Mouse (Mus musculus): Measurements from ENCODE around the gene Hoxa10. TPM values are rescaled to one million over a fixed set of nuclear protein-coding genes. Genes with fewer than 3 reads are reported as not detected.

The Hoxa10 gene
- polyA plus RNA-seq, 1 experiment from 2014 or later = not detected

DNA sequence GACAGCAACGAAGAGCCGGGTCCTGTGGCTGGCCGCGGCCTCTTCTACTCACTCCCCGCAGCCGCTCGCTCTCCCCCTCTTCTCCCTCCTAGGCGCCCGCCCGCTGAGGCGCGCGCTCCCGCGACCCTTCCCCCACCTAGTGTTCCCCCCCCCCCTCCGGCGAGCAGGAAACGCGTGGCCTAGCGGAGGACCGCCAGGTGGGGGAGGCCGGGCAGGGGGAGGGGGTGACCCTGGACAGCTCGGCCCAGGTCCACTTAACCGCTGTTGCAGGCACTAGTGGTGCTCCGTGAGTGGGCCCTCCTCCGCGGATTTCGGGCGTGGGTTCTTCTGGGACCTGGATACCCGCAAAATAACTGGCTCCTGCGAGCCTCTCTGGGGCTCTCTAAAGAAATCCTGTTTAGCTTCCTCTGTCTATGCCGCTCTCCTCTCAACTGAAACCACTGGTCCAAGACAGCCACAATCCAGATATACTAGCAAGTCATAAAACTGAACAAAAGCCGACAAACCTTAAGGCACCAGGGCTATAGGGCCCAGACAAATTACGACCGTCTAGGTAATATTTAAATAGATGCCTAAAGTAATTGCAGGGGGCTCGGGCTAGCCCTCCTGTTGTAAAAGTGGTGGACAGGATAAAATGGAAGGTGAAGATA is 10.0 kb downstream of the Hoxa10 start, which contains the start of gene Hoxa9:
Gene Hoxa9 (minus strand): TSS at position 574 of the 650 bp plus-strand sequence.
- Histone ChIP-seq H3K4me1 (replicated peaks; ENCODE audit: control insufficient read depth, insufficient read depth, low read length) (0 out of 2 replicates have a peak, but pooled peaks cover 3% of the 10 kb centered on the region), H3K27me3 (ENCODE audit: control insufficient read depth, insufficient read depth, low read length) (peaks cover 92% of the 10 kb centered on the region), H3K9me3 (ENCODE audit: control insufficient read depth, low read length) (no peaks in the 10 kb centered on the region), H3K27ac (ENCODE audit: low read depth, low read length) (no peak within 1 kb of the TSS), H3K4me2 (replicated peaks; ENCODE audit: low read depth, low read length) (no peak within 1 kb of the TSS), H3K36me3 (ENCODE audit: control insufficient read depth, insufficient read depth, low read length) (no peaks in the 10 kb centered on the region), H3K9ac (ENCODE audit: low read depth, low read length) (no peak within 1 kb of the TSS), H3K4me3 (ENCODE audit: low read depth, low read length) (no peak within 1 kb of the TSS)
- DNase-seq (ENCODE audit: low spot score) (peak; percentile 65), ATAC-seq (ENCODE audit: low FRiP score) (no peak)
- under 1% methylated on average over 22 of the region's 36 CpGs for WGBS

DNA sequence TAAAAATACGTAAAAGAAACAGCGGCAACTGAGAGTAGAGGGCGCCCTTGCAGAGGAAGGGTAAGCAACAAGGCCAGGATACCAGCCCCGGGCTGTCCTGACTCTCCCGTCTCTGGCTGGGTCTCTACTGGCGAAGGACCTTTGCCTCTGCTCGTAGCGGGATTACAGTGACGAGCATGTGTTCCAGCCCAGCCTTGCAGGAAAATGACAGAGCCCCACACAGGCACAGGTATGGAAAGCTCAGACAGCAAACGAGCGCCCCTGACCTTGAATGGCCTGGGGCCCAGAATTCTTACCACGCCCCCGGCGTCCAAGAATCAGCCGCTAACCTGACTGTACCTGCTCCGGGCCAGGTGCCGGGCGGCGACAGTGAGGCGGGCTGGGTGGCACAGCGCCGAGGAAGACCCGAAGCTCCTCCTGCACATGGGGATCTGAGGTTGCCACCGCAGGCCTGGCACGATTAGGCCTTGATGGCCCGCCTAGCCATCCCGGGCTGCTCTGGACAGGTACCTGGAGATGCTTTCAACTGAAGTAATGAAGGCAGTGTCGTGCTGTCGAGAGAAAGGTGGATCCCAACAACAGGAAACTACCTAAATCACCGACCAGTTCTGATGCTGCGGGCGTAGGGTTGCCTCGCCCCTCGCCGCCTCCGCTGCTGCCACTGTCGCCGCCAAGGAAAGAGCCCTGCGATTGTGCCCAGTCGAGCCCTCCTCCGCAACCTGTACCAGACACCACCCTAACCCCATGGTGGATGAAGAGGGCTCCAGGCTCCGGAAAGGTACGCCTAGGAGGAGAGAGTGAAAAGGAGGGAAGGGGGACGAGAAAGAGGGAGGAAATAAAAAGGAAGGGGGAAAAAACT is 10.9 kb downstream of the Hoxa10 start:
- Histone ChIP-seq H3K27ac (ENCODE audit: low read depth, low read length) (no peak overlapping the region), H3K9me3 (ENCODE audit: control insufficient read depth, low read length) (no peaks in the 10 kb centered on the region), H3K27me3 (ENCODE audit: control insufficient read depth, insufficient read depth, low read length) (peaks cover 92% of the 10 kb centered on the region), H3K4me3 (ENCODE audit: low read depth, low read length) (no peak overlapping the region), H3K9ac (ENCODE audit: low read depth, low read length) (no peak overlapping the region), H3K4me1 (replicated peaks; ENCODE audit: control insufficient read depth, insufficient read depth, low read length) (0 out of 2 replicates have a peak, but pooled peaks cover 3% of the 10 kb centered on the region), H3K4me2 (replicated peaks; ENCODE audit: low read depth, low read length) (no peak overlapping the region), H3K36me3 (ENCODE audit: control insufficient read depth, insufficient read depth, low read length) (no peaks in the 10 kb centered on the region)
- DNase-seq (ENCODE audit: low spot score) (peak; percentile 64), ATAC-seq (ENCODE audit: low FRiP score) (no peak)
- WGBS = 2% methylated on average over 42 of the region's 44 CpGs

DNA sequence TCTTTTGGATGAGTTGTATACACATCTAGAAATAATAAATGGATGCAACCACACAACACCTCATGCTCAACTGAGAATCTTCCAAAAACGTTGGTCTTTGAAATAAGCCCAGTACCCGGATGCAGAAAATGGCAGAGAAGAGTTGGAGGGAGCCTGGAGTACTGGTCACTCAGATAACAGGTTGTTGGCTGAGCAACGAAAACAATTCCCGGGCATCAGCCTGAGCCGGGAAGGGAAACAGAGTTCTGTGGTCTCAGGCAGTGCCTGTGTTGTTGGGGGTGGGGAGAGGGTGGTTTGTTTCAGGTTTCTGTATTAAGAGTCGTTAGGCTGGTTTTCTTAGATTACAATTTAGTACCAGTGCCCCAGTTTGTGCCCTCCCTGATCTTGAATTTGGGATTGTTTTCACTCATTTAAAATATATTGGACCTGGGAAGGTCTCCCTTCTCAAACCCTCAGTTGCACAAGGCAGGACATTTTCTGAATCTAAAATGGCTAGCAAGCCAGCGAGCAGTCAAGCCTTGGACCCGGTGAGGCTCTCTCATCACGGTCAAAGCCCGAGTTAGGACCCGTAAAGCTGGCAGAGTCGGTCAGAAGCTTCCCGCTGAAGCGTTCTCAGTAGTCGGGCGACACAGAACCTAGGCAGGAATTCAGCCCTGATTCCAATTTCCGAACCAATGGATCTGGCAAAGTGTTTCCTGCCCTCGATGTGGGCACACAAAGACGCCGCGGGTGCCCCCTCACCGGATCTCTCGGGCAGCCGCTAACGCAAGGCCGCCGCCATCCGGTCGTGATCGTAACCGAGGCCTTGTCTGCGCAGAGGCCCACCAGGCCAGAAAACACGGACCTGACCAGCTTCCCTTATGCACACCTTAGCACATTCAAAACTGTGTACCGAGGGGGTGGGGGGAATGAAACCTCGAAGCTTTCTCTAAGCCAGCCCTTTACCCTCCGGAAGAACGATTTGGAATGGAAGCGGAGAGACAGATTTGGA is 11.9 kb downstream of the Hoxa10 start:
- Histone ChIP-seq H3K9me3 (ENCODE audit: control insufficient read depth, low read length) (no peaks in the 10 kb centered on the region), H3K4me1 (replicated peaks; ENCODE audit: control insufficient read depth, insufficient read depth, low read length) (no peaks in the 10 kb centered on the region), H3K4me3 (ENCODE audit: low read depth, low read length) (no peak overlapping the region), H3K9ac (ENCODE audit: low read depth, low read length) (no peak overlapping the region), H3K4me2 (replicated peaks; ENCODE audit: low read depth, low read length) (no peak overlapping the region), H3K27ac (ENCODE audit: low read depth, low read length) (no peak overlapping the region), H3K27me3 (ENCODE audit: control insufficient read depth, insufficient read depth, low read length) (peaks cover 90% of the 10 kb centered on the region), H3K36me3 (ENCODE audit: control insufficient read depth, insufficient read depth, low read length) (no peaks in the 10 kb centered on the region)
- ATAC-seq (ENCODE audit: low FRiP score) (no peak), DNase-seq (ENCODE audit: low spot score) (peak; percentile 75)
- WGBS = under 1% methylated on average over 38 of the region's 38 CpGs

DNA sequence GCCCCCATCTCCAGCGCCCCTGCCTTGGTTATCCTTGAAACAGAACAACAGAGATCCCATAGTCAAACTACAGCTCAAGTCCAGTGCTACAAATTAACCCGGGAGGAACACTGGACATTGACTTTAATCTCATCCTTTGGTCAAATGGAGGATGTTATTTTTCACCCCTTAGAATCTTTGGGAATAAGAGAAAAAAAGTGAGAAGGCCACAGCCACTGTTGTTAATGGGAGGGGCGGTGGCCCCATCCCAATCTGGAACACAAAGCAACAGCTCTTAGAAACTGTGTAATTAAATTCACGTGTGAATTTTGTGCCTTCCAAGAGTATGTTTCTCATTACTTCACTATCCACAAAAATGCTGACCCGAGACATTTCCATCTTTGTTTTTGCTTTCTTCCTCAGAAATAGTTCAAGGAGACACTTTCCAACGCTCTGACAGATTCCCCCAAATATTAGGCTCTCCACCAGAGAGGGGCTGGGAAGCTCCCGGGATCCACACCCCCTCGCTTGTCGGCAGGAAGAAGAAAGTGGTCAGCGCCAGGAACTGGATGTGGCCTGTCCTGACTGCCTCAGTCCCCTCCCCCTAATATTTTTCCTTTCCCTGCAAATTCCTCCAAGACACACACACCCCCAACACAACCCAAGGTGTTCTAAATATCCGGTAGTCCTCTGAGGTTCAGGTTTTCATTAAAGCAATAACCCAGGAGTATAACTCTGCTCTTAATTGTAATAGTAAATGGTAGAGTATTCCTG is 13.0 kb downstream of the Hoxa10 start:
- H3K9me3 ChIP-seq (ENCODE audit: control insufficient read depth, low read length) = no peaks in the 10 kb centered on the region
- H3K27me3 ChIP-seq (ENCODE audit: control insufficient read depth, insufficient read depth, low read length) = peaks cover 90% of the 10 kb centered on the region
- no peak for ATAC-seq (ENCODE audit: low FRiP score)
- 2% methylated on average over 11 of the region's 11 CpGs for WGBS
- DNase-seq (ENCODE audit: low spot score) = no peak
- no peak overlapping the region for H3K4me3 ChIP-seq (ENCODE audit: low read depth, low read length)
- H3K4me1 ChIP-seq (replicated peaks; ENCODE audit: control insufficient read depth, insufficient read depth, low read length) = no peaks in the 10 kb centered on the region
- H3K36me3 ChIP-seq (ENCODE audit: control insufficient read depth, insufficient read depth, low read length) = no peaks in the 10 kb centered on the region
- no peak overlapping the region for H3K9ac ChIP-seq (ENCODE audit: low read depth, low read length)
- no peak overlapping the region for H3K4me2 ChIP-seq (replicated peaks; ENCODE audit: low read depth, low read length)
- H3K27ac ChIP-seq (ENCODE audit: low read depth, low read length) = no peak overlapping the region

DNA sequence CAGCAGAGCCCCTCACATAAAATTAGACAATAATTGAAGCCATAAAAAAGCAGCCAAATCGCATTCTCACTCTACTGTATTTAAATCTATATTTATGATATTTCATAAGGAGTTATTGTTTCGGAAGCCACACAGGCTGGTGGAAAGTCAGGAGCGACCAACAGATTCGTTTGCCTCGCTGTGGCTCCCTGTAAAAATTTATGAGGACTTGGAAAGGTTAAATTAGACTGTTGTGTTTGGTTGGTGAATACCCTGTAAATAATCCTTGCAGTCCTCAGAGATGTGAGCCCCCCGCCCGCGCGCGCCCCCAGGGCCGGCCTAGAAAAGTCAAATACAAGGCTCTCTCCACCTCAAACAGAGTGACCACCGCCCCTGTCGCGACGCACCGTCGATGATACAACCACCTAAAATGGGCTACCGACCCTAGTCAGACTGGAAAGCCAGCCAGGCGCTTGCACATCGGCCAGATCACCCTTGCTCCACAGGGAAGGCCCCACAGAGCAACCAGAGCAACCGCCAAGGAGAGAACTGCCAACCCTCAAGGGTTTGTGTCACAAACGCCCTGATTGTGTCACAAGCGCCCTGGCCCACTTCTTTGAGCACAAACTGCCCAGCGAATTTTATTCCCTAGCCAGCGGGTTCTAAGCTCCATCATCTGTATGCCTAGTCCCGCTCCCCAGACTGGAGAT is 13.9 kb downstream of the Hoxa10 start:
- 2% methylated on average over 26 of the region's 26 CpGs for WGBS
- H3K27me3 ChIP-seq (ENCODE audit: control insufficient read depth, insufficient read depth, low read length) = peaks cover 90% of the 10 kb centered on the region
- no peak overlapping the region for H3K9ac ChIP-seq (ENCODE audit: low read depth, low read length)
- no peak overlapping the region for H3K4me3 ChIP-seq (ENCODE audit: low read depth, low read length)
- ATAC-seq (ENCODE audit: low FRiP score) (no peak), DNase-seq (ENCODE audit: low spot score) (peak; percentile 68)
- no peaks in the 10 kb centered on the region for H3K36me3 ChIP-seq (ENCODE audit: control insufficient read depth, insufficient read depth, low read length)
- no peaks in the 10 kb centered on the region; the same call in 1 of the 2 replicates for H3K4me1 ChIP-seq (replicated peaks; ENCODE audit: control insufficient read depth, insufficient read depth, low read length)
- H3K9me3 ChIP-seq (ENCODE audit: control insufficient read depth, low read length) = no peaks in the 10 kb centered on the region
- H3K4me2 ChIP-seq (replicated peaks; ENCODE audit: low read depth, low read length) = no peak overlapping the region
- no peak overlapping the region for H3K27ac ChIP-seq (ENCODE audit: low read depth, low read length)

DNA sequence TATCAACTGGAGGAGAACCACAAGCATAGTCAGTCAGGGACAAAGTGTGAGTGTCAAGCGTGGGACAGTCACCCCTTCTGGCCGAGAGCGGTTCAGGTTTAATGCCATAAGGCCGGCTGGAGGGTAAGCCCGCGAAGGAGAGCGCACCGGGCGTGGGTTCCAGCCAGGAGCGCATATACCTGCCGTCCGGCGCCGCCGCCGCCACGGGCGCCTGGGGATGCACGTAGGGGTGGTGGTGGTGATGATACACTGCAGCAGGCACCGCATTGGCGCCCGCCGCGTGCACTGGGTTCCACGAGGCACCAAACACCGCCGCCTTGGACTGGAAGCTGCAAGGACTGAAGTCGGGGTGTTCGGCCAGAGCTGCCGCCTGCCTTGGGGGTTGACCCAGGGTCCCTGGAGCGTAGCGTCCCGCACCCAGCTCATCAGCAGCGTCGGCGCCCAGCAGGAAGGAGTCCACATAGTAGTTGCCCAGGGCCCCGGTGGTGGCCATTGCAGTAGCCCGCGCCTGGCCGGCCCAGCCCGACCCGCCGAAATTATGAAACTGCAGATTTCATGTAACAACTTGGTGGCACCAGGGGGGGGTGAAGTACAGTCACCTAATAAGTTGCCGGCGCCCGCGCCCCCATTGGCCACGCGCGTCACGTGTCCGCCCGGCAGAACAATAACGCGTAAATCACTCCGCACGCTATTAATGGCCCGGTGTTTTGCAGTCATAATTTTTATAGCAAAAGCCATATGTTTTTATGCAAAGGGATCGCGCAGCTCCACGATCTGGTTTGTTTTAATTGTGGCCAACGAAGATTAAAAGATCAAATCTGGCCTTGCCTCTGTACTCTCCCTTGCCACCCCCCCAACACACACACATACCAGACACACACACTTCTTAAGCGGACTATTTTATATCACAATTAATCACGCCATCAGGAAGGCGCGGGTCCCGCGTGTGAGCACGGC is 14.8 kb downstream of the Hoxa10 start:
- H3K9ac ChIP-seq (ENCODE audit: low read depth, low read length) = no peak overlapping the region
- peaks cover 94% of the 10 kb centered on the region for H3K27me3 ChIP-seq (ENCODE audit: control insufficient read depth, insufficient read depth, low read length)
- 3% methylated on average over 69 of the region's 69 CpGs for WGBS
- H3K27ac ChIP-seq (ENCODE audit: low read depth, low read length) = no peak overlapping the region
- H3K4me1 ChIP-seq (replicated peaks; ENCODE audit: control insufficient read depth, insufficient read depth, low read length) = peaks cover 3% of the 10 kb centered on the region; the same call in 1 of the 2 replicates
- no peaks in the 10 kb centered on the region for H3K36me3 ChIP-seq (ENCODE audit: control insufficient read depth, insufficient read depth, low read length)
- no peaks in the 10 kb centered on the region for H3K9me3 ChIP-seq (ENCODE audit: control insufficient read depth, low read length)
- no peak overlapping the region for H3K4me3 ChIP-seq (ENCODE audit: low read depth, low read length)
- peak; percentile 68 for DNase-seq (ENCODE audit: low spot score)
- no peak for ATAC-seq (ENCODE audit: low FRiP score)
- H3K4me2 ChIP-seq (replicated peaks; ENCODE audit: low read depth, low read length) = no peak overlapping the region
